Mouse (Mus musculus): ENCODE data around the gene Amz2.

- TF ChIP-seq CTCF (IDR thresholded peaks at IDR 0.05; ENCODE audit: low read depth) (no peak), EP300 (IDR thresholded peaks at IDR 0.05; ENCODE audit: low read depth) (no peak)
These were observed 483 bp downstream of the Amz2 start for GRCm38 (mm10) chr11:109426272-109426586.

Measured in liver, embryonic 14.5 days (tissue).